Mouse (Mus musculus): Measurements from ENCODE around the gene Eml1.

Gene Eml1

DNA sequence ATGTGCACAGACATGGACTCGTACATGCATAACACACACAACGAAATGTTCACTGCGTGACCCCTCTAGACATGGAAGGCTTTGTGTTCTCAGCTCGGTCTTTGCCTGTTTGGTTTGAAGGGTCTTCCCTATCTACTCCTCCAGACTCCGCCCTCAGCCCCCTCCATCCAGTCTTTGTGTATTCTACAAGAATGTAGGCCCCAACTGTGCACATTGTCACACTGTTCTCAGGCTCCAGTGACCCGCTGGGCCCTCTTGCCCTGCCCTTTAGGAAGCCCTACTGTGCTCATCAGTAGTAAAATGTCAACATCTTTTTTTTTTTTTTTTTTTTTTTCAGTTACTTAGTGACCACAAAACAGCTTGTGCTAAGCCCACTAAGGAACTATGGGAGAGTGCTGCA lies 61.0 kb downstream of the Eml1 start:
- TF ChIP-seq GATA4 (IDR thresholded peaks at IDR 0.05; ENCODE audit: insufficient replicate concordance, low read length): no peak

DNA sequence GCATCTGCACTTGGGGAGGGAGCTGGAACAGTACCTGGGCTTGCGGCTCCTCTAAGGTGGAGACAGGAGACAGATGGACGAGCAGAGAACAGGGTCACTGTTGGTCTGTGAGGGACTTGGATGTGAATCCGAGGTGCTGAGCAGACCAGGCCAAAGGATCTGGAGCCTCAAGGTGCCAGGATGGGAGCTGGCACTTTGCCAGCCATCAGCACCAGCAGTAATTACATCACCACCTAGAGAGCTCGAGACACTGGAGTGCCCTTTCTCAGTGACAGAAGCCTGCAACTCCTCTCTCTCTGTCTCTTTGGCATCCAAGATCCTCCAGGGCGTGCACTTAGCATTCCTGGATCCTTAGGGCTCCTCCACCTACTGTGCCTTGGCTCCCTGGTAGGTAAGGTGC lies 61.8 kb downstream of the Eml1 start:
- TF ChIP-seq GATA4 (IDR thresholded peaks at IDR 0.05; ENCODE audit: insufficient replicate concordance, low read length): no peak

DNA sequence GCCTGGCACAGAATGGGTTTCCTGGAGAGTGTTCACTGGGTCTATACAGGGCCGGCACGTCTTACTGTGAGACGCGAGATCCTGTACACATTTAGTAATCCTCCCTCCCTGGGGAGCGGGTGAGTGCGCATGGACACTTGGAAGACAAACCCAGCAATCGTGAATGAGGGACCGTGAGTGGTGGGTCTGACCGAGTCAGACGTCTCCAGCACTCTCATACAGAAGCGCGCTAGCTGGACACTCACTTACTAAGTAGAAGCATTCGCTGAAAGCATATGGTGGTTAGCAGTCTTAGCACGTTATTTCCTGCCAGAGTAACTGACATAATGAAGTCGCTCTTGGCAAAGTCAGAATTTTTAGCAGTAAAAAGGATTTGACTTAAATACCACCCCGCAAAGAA lies 62.3 kb downstream of the Eml1 start:
- no peak for TF ChIP-seq GATA4 (IDR thresholded peaks at IDR 0.05; ENCODE audit: insufficient replicate concordance, low read length)

GRCm38 (mm10) chr12:108433498-108433897 lies 62.7 kb downstream of the Eml1 start:
- TF ChIP-seq GATA4 (IDR thresholded peaks at IDR 0.05; ENCODE audit: insufficient replicate concordance, low read length): no peak

DNA sequence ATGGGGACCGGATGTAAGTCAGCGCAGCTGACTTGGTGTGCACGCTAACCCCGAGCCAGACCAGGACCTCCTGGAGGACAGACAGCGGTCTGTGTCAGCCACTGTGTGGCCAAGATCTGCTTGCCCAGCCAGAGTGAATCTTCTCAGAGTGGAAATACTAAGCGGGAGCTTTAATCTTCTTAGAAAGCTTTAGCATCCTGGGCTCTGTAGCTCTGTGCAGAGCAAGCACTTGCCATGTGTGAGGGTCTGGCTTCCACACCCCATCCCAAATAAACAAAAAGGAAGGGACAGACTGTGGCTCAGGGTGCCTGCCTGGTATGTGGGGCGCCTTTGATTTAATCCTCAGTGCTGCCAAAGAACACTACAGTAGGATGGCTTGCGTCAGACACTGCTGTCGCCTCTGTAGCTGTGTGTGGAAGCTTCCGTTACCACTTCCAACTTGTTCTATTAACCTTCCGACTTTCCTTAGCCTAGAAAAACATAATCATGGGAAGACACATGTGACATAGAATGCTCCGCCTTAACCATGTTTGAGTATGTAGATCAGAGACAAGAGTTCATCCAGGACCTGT lies 64.8 kb downstream of the Eml1 start:
- no peak for TF ChIP-seq GATA4 (IDR thresholded peaks at IDR 0.05; ENCODE audit: insufficient replicate concordance, low read length)

DNA sequence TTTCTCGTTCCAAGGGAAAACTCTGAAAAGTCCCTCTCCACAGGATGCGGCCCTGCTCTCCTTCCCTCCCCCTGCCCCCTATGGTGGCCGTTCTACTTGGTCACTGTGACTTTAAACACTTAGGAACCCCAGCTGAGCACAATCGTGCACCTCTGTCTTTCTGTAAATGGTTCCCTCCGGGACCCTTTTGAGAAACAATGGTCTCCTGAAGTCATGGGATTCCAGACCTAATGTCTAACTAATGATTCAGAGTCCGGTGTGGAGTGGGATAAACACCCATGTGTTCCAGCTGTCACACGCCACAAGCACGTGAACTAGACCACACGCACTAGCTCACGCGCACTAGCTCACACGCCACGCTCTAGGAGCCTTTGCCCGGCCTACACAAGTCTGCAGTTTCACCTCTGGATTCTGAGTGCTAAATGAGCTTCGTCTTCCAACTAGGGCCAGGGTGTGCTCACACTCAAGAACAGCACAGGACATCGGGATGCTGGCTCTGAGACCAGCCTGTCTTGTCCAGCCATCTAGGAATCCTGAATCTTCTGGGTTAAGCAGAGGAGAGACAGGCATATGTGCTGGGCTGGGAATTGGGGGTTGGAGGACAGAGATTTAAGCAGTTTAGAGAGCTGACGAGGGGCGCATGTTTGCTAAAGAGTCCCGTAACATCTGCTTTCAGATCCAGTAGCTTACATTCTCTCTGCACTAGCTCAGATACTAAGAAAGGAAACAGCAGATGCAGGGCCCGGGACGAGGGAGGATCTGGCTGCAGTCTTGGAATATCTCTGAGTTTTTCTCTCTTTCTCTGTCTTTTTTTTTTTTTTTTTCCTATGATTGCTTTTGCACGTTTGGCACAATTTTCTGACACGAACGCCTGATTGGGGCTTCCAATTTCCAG lies 65.5 kb downstream of the Eml1 start:
- no peak for TF ChIP-seq GATA4 (IDR thresholded peaks at IDR 0.05; ENCODE audit: insufficient replicate concordance, low read length)

GRCm38 (mm10) chr12:108437446-108437845 lies 66.7 kb downstream of the Eml1 start:
- no peak for TF ChIP-seq GATA4 (IDR thresholded peaks at IDR 0.05; ENCODE audit: insufficient replicate concordance, low read length)

DNA sequence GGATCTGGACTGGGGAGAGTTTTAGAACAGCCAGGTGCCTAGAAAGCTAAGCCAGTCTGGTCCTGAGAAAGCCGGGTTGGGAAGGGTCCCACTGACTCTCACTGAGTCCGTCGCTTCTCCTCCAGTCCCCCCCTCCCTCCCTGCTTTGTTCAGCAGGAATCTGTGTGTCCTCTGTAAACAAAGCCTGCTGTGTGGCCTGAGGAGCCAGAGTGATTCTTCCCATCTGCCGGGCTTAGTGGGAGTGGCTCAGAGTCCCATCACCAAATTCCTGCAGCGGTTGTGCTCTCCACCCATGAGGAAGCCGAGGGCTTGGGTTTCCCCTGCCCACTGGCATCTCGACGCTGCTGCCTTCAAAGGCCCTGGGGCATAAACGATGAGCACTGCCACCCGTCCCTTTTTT lies 72.5 kb downstream of the Eml1 start:
- TF ChIP-seq GATA4 (IDR thresholded peaks at IDR 0.05; ENCODE audit: insufficient replicate concordance, low read length): no peak

DNA sequence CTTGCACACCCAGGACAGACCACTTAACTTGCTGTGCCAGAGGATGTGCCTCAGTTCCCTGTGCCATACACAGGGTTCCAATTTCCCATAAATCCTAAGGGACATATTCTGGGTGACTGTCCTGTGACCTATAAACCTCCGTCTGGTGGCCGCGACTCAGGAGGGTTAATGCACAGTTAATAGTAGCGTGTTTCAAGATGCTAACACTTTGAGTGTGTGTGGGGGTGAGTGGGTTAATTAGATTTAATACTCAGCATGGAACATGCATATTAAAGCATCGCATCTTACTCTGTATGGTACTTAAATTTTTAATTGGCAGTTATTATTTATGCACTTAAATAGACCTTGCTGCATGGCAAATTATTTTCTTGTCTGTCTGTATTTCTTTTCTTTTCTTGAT lies 73.0 kb downstream of the Eml1 start:
- no peak for TF ChIP-seq GATA4 (IDR thresholded peaks at IDR 0.05; ENCODE audit: insufficient replicate concordance, low read length)

GRCm38 (mm10) chr12:108444166-108445115 lies 73.7 kb downstream of the Eml1 start:
- no peak for TF ChIP-seq GATA4 (IDR thresholded peaks at IDR 0.05; ENCODE audit: insufficient replicate concordance, low read length)

- no peak for TF ChIP-seq GATA4 (IDR thresholded peaks at IDR 0.05; ENCODE audit: insufficient replicate concordance, low read length)
Measured at GRCm38 (mm10) chr12:108446721-108447120, 76.0 kb downstream of the Eml1 start.

- TF ChIP-seq GATA4 (IDR thresholded peaks at IDR 0.05; ENCODE audit: insufficient replicate concordance, low read length): no peak
Measured at GRCm38 (mm10) chr12:108448396-108448795, 77.6 kb downstream of the Eml1 start.

- TF ChIP-seq GATA4 (IDR thresholded peaks at IDR 0.05; ENCODE audit: insufficient replicate concordance, low read length): no peak
Measured at GRCm38 (mm10) chr12:108449935-108450334, 79.2 kb downstream of the Eml1 start.

DNA sequence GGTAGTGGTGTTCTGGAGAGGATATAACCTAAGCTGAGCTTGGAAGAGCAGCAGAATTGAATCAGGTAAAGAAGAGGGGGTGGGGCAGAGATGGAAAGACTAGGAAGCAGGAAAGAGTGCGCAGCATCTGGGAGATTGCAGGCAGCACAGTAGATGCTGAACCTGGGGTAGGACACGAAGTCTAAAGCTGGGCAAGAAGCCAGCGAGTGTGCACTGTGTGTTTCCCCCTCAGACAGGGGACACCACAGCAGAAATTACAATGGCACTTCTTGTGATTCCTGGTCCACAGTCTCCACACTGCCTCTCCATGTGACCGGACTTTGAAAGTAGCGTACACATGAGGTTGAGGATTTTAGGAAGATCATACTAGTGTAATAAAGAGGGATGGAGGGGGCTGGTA lies 79.8 kb downstream of the Eml1 start:
- no peak for TF ChIP-seq GATA4 (IDR thresholded peaks at IDR 0.05; ENCODE audit: insufficient replicate concordance, low read length)

GRCm38 (mm10) chr12:108452151-108452874 lies 81.6 kb downstream of the Eml1 start:
- no peak for TF ChIP-seq GATA4 (IDR thresholded peaks at IDR 0.05; ENCODE audit: insufficient replicate concordance, low read length)

Measured in liver, adult (tissue).